Mouse (Mus musculus): ENCODE measurements at regions not wholly inside any gene's neighbourhood (a gene's known extent, or its start where the extent isn't known, plus 50 kb on each side); places are given as distances from the start of the nearest gene placed in this dataset.

DNA sequence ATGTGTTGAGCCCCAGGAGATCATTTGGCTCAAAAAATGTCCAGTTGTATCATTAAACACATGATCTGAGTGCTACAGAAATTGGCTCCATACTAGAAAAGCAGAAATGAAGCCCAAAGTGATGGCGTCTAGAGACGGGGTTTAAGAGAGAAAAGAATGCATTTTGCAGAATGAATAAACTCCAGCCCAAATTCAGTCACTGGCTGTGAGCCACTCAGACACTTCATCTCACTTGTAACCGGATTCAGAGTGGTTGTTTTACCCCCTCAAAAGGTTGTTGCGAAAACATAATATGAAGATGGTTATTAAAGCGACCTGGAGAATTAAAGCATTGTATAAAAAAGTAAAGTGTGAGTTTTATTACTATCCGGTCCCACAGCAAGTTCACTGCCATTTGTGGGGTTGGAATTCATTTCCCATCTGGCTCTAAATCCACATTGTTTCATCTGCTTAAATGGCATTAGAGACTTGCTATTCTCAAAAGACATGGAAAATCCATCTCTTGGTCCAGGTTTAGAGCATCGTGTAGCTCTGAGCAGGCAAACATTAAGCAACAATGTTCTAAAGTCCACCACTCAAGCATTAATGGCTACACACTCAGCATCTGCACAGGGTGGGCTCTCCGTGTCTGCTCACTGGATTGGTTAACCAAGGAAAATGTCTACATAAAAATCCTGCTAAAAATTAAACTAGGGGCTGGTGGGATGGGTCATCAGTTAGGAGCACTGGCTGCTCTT, 390.9 kb downstream of the Cd83 start:
- peaks cover 10% of the 10 kb centered on the region for H3K4me1 ChIP-seq
- no peaks in the 10 kb centered on the region for H3K27me3 ChIP-seq
- no peak overlapping the region for H3K4me2 ChIP-seq (replicated peaks)
- 84% methylated on average over 8 of the region's 8 CpGs for WGBS
- H3K36me3 ChIP-seq, result no peaks in the 10 kb centered on the region
- H3K9ac ChIP-seq, result no peak overlapping the region
- H3K9me3 ChIP-seq, result no peaks in the 10 kb centered on the region
- no peak overlapping the region for H3K4me3 ChIP-seq
- no peak overlapping the region for H3K27ac ChIP-seq
- ATAC-seq (ENCODE audit: insufficient number of reproducible peaks, insufficient read depth, low FRiP score, low TSS enrichment), result no peak

DNA sequence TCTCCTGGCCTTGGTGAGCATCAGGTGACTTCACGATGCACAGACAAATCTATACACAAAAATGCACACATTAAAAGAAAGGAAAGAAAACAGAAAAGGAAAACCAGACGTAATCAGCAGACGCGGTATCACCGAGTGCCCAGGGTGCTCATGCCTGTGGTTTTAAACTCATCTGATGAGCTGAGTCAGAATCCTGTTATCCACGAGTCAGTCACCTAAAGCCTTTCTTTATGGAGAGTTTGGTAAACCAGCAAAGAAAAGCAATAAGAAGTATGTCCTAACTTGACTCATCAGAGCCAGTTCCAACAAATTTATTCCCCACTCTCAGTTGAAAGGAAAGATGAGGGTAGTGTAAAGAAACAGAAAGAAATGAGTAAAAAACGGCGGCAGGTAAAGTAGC, 391.5 kb downstream of the Cd83 start:
- no peaks in the 10 kb centered on the region for H3K27me3 ChIP-seq
- 83% methylated on average over 8 of the region's 8 CpGs for WGBS
- ATAC-seq (ENCODE audit: insufficient number of reproducible peaks, insufficient read depth, low FRiP score, low TSS enrichment), result no peak

DNA sequence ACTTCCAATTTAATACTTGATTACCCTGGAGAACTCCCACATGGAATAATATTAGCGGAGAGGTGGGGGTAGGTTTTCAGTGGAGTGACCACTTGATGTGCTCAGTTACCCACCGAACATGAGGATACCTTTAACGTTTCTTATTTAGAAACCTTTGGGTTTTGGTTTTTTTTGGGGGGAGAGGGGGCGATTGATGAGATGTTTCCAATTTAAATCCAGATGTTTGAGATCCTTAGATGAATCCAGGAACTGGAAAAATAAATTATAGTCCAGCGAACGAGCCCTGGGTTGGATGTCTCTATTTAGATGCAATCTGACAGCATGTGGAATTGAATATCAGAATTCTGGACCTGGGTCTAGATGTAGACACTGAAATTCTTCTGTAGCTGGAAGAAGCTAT, 393.4 kb downstream of the Cd83 start:
- Histone ChIP-seq H3K27ac (no peak overlapping the region), H3K4me2 (replicated peaks) (no peak overlapping the region), H3K9ac (no peak overlapping the region), H3K9me3 (no peaks in the 10 kb centered on the region), H3K27me3 (no peaks in the 10 kb centered on the region), H3K36me3 (no peaks in the 10 kb centered on the region), H3K4me1 (peaks cover 15% of the 10 kb centered on the region), H3K4me3 (no peak overlapping the region)
- WGBS, result 36% methylated on average over 6 of the region's 6 CpGs
- ATAC-seq (ENCODE audit: insufficient number of reproducible peaks, insufficient read depth, low FRiP score, low TSS enrichment), result no peak

More for the DNA sequence above, 391.5 kb downstream of the Cd83 start:
- peaks cover 12% of the 10 kb centered on the region for H3K4me1 ChIP-seq
- H3K27ac ChIP-seq, result no peak overlapping the region
- no peak overlapping the region for H3K4me2 ChIP-seq (replicated peaks)
- H3K4me3 ChIP-seq, result no peak overlapping the region
- no peaks in the 10 kb centered on the region for H3K9me3 ChIP-seq
- no peak overlapping the region for H3K9ac ChIP-seq
- H3K36me3 ChIP-seq, result no peaks in the 10 kb centered on the region

GRCm38 (mm10) chr13:44180384-44180783, 395.8 kb downstream of the Cd83 start:
- Histone ChIP-seq H3K36me3 (no peaks in the 10 kb centered on the region), H3K4me2 (replicated peaks) (no peak overlapping the region), H3K4me1 (peaks cover 15% of the 10 kb centered on the region), H3K27me3 (no peaks in the 10 kb centered on the region), H3K9me3 (no peaks in the 10 kb centered on the region), H3K9ac (no peak overlapping the region), H3K4me3 (no peak overlapping the region), H3K27ac (no peak overlapping the region)
- ATAC-seq (ENCODE audit: insufficient number of reproducible peaks, insufficient read depth, low FRiP score, low TSS enrichment), result no peak
- 71% methylated on average over 3 of the region's 3 CpGs for WGBS

DNA sequence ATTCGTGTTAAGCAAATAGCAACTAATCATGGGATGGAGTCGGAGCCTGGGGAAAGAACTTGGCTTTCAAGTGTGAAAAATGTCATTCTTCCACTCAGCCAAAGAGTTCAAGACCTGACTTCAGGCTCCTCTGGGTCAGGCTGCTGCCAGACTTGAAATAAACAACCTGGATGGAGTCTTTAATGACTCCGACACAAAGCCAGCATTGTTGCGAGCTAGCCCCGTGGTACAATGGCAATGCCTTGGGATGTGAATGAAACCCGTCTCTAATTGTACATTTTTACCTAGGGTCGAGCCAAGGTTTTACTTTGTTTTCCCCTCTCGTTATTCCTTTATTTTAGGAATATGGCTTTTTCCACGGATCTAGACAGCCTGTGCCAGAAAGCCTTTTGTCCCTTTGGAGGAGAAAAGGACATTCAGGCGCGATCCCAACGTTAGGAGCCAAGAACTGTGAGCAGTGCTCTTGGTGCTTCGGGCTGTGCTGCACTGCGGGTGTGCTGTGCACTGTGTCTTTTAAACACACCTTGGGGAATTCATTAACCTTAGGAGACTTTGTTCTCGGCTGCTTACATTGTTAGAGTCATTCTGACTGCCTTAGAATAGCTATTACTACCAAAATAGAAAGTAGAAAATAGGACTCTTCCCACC, 398.1 kb downstream of the Cd83 start:
- peaks cover 13% of the 10 kb centered on the region for H3K4me1 ChIP-seq
- no peak for ATAC-seq (ENCODE audit: insufficient number of reproducible peaks, insufficient read depth, low FRiP score, low TSS enrichment)
- H3K4me3 ChIP-seq, result no peak overlapping the region
- H3K9ac ChIP-seq, result no peak overlapping the region
- no peaks in the 10 kb centered on the region for H3K9me3 ChIP-seq
- 28% methylated on average over 15 of the region's 15 CpGs for WGBS
- no peaks in the 10 kb centered on the region for H3K27me3 ChIP-seq
- H3K27ac ChIP-seq, result no peak overlapping the region
- no peak overlapping the region for H3K4me2 ChIP-seq (replicated peaks)
- H3K36me3 ChIP-seq, result no peaks in the 10 kb centered on the region

GRCm38 (mm10) chr13:44195365-44195764, 410.8 kb downstream of the Cd83 start:
- Histone ChIP-seq H3K36me3 (no peaks in the 10 kb centered on the region), H3K4me2 (replicated peaks) (no peak overlapping the region), H3K9me3 (no peaks in the 10 kb centered on the region), H3K27me3 (no peaks in the 10 kb centered on the region), H3K4me1 (no peaks in the 10 kb centered on the region), H3K27ac (no peak overlapping the region), H3K4me3 (no peak overlapping the region), H3K9ac (no peak overlapping the region)
- ATAC-seq (ENCODE audit: insufficient number of reproducible peaks, insufficient read depth, low FRiP score, low TSS enrichment), result no peak
- 94% methylated on average over 5 of the region's 5 CpGs for WGBS

DNA sequence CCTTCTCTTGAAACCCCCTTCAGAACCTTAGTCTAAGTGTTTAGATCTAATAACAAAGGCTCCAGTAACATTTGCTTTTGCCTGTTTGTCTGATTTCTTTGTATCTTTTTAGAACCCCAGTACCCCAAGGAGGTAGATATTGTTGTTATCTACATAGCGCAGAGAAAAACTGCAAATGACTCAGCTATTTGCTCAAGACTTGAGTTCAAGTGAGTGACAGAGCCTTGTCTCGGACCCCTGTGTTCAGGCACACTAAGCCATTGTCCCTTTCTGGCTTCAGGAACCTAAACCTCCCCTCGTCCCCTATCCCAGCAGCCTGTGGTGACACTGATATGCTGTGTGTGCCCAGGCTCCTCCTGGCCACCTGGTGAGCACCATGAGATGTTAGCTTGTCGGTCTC, 421.5 kb downstream of the Cd83 start:
- H3K27ac ChIP-seq, result no peak overlapping the region
- peaks cover 11% of the 10 kb centered on the region for H3K4me1 ChIP-seq
- H3K4me3 ChIP-seq, result no peak overlapping the region
- H3K9me3 ChIP-seq, result no peaks in the 10 kb centered on the region
- 65% methylated on average over 4 of the region's 4 CpGs for WGBS
- H3K36me3 ChIP-seq, result no peaks in the 10 kb centered on the region
- no peak overlapping the region for H3K9ac ChIP-seq
- H3K27me3 ChIP-seq, result 0 out of 2 replicates have a peak, but pooled peaks cover 5% of the 10 kb centered on the region
- ATAC-seq (ENCODE audit: insufficient number of reproducible peaks, insufficient read depth, low FRiP score, low TSS enrichment), result no peak
- H3K4me2 ChIP-seq (replicated peaks), result no peak overlapping the region

GRCm38 (mm10) chr13:44206448-44206847, 421.9 kb downstream of the Cd83 start:
- H3K36me3 ChIP-seq, result no peaks in the 10 kb centered on the region
- H3K4me1 ChIP-seq, result peaks cover 11% of the 10 kb centered on the region
- ATAC-seq (ENCODE audit: insufficient number of reproducible peaks, insufficient read depth, low FRiP score, low TSS enrichment), result no peak
- H3K27ac ChIP-seq, result no peak overlapping the region
- H3K9me3 ChIP-seq, result no peaks in the 10 kb centered on the region
- H3K4me3 ChIP-seq, result no peak overlapping the region
- WGBS, result 78% methylated on average over 4 of the region's 4 CpGs
- no peak overlapping the region for H3K9ac ChIP-seq
- no peak overlapping the region for H3K4me2 ChIP-seq (replicated peaks)
- 0 out of 2 replicates have a peak, but pooled peaks cover 5% of the 10 kb centered on the region for H3K27me3 ChIP-seq

DNA sequence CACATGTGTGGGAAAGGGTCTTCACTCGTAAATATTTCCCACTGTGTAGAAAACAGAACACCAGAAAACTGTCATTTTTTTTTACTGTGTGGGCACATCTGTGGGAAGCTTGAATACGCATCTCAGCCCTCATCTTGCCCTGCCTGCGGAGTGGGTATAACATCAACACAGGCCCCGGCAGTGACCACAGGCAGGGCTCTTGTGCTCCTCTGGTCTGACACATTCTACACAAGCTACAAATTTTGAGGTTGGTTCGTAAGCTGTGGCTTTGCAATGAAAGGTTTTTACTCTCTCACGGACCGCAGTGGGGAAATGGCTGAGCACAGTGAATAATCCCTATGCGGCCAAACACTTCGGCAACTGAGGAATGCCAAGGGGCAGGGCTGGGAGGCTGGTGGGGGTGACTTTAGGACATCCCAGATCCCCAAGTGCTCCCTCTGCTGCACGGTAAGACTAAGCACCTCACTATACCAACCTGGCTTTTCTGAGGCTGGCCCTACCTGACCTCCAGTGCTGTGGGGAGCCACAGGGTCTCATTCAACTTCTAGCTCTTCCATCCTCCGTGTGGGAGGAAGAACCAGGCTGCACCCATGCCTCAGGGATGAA, 422.9 kb downstream of the Cd83 start:
- Histone ChIP-seq H3K9ac (no peak overlapping the region), H3K4me2 (replicated peaks) (no peak overlapping the region), H3K36me3 (no peaks in the 10 kb centered on the region), H3K4me1 (peaks cover 11% of the 10 kb centered on the region), H3K27me3 (0 out of 2 replicates have a peak, but pooled peaks cover 5% of the 10 kb centered on the region), H3K9me3 (no peaks in the 10 kb centered on the region), H3K4me3 (no peak overlapping the region), H3K27ac (no peak overlapping the region)
- WGBS, result 67% methylated on average over 11 of the region's 11 CpGs
- ATAC-seq (ENCODE audit: insufficient number of reproducible peaks, insufficient read depth, low FRiP score, low TSS enrichment), result no peak

DNA sequence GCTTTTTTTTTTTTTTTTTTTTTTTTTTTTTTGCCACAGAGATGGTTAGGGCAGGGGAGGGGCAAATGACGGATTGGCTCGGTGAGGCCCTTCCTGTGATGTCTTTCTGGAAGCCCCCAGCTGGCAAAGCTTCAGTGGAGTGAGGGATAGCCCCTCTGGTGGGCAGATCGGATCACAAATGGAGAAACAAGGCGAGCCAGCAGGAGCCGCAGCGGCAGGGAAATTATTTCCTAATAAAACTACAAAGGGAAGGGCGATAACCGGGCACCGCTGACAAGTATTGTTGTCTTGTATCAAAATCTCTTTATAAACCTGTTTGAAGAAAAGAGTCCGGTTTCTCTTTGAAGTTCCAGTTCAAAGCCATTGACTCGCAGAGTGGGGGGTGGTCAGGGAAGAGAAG, 424.5 kb downstream of the Cd83 start:
- Histone ChIP-seq H3K4me2 (replicated peaks) (no peak overlapping the region), H3K4me1 (peaks cover 11% of the 10 kb centered on the region)
- 22% methylated on average over 11 of the region's 11 CpGs for WGBS

DNA sequence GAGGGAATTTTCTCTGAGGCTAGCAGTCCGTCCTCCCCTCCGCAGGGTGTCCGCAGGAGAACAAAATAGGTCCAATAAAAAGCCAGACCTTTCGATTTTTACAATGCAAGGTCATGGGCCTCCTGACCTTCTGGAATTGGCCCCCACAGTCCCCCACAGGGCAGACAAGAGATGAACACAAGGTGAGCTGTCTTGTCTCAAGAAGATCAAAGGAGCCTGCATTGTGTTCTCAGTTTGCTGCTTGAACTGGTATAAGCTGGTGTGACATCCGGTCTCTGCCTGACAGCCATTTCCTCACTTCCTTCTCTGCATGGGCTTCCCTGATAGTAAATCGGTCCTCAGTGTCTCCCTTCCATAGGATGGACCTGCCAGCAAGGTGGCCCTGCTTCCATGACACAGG, 425.5 kb downstream of the Cd83 start:
- Histone ChIP-seq H3K4me1 (peaks cover 11% of the 10 kb centered on the region), H3K36me3 (no peaks in the 10 kb centered on the region), H3K9me3 (no peaks in the 10 kb centered on the region), H3K27me3 (0 out of 2 replicates have a peak, but pooled peaks cover 5% of the 10 kb centered on the region), H3K27ac (no peak overlapping the region), H3K4me2 (replicated peaks) (no peak overlapping the region), H3K4me3 (no peak overlapping the region), H3K9ac (no peak overlapping the region)
- 44% methylated on average over 6 of the region's 6 CpGs for WGBS
- ATAC-seq (ENCODE audit: insufficient number of reproducible peaks, insufficient read depth, low FRiP score, low TSS enrichment), result no peak

More for the DNA sequence above, 424.5 kb downstream of the Cd83 start:
- Histone ChIP-seq H3K9me3 (no peaks in the 10 kb centered on the region), H3K9ac (no peak overlapping the region), H3K27me3 (0 out of 2 replicates have a peak, but pooled peaks cover 5% of the 10 kb centered on the region), H3K4me3 (no peak overlapping the region), H3K27ac (no peak overlapping the region), H3K36me3 (no peaks in the 10 kb centered on the region)
- ATAC-seq (ENCODE audit: insufficient number of reproducible peaks, insufficient read depth, low FRiP score, low TSS enrichment), result no peak

DNA sequence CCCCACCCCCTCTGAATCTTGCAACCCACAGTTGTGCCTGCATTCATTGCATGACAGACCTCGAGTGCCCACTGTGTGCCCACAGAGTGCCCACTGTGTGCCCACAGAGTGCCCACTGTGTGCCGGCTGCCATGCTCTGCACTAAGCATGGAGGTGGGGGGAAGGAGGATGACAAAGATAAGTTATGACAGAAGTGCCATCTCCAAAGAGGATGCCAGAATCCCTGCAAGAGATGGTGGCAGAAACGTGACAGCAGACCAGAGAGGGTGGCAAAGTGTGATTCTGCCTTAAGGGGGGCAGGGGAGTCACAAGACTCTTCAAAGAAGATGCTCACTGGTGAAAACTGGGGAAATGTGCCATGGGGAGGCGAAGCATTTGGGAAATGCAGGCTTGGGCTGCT, 427.8 kb downstream of the Cd83 start:
- H3K9me3 ChIP-seq, result no peaks in the 10 kb centered on the region
- peaks cover 11% of the 10 kb centered on the region for H3K4me1 ChIP-seq
- 77% methylated on average over 4 of the region's 4 CpGs for WGBS
- H3K27me3 ChIP-seq, result 0 out of 2 replicates have a peak, but pooled peaks cover 5% of the 10 kb centered on the region
- H3K27ac ChIP-seq, result no peak overlapping the region
- no peak overlapping the region for H3K9ac ChIP-seq
- H3K4me2 ChIP-seq (replicated peaks), result no peak overlapping the region
- H3K36me3 ChIP-seq, result no peaks in the 10 kb centered on the region
- no peak for ATAC-seq (ENCODE audit: insufficient number of reproducible peaks, insufficient read depth, low FRiP score, low TSS enrichment)
- no peak overlapping the region for H3K4me3 ChIP-seq

Measured in embryonic facial prominence, embryonic 12.5 days (tissue).